Mouse (Mus musculus) thymus, adult 18-20 months (tissue): ENCODE data around the gene Gm6583.
"Not testable (repeated sequence)": the region's sequence is repeated elsewhere in the genome, so short reads cannot be mapped to it uniquely, and the experiment has no call there.

Experiments used
- DNase-seq, 2 experiments: peaks; one replicate each; pipeline ENCODE4 v3.0.0; 2022; ENCODE audit warnings: mixed read lengths in 2 of 2

Gm6583 gene

DNA sequence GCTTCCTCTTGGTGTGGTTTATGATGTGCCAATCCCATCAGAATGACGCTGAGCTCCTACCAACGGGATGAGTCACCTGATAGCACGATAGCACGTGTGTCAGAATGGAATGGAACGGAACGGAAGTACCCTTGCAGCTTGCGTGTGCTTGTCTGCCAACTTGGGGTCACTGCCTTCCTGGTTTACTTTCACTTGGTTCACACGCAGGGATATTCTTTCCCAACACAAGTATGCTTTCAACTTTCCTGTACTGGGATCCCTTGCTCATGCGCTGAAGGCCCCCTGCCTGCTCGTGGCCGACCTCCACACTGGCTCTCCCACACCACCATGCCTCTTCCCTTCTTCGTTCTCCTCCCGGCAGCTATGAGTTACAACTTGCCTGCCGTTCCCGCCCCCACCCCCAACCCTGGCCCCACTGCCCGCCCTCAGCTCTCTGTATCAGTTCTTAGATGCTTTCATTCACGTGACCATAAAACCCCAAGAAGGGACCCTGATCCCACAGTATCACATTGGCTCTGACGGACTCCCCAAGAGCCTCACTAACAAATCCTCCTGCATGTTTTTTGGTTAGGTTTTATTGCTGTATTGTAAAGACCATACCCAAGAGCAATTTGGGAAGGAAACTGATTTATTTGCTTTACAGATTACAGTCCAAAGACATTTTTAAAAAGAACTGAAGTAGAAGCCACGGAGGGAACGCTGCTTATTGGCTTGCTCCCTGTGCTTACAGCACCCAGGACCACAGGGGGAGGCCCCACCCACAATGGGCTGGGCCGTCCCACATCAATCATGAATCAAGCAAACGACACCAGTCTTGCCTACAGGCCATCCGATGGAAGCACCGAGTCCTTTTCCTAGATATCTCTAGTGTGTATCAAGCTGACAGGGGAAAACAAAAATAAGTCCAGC lies 30.9 kb downstream of the Gm6583 start:
- DNase-seq = peak; percentile 43 to 51

DNA sequence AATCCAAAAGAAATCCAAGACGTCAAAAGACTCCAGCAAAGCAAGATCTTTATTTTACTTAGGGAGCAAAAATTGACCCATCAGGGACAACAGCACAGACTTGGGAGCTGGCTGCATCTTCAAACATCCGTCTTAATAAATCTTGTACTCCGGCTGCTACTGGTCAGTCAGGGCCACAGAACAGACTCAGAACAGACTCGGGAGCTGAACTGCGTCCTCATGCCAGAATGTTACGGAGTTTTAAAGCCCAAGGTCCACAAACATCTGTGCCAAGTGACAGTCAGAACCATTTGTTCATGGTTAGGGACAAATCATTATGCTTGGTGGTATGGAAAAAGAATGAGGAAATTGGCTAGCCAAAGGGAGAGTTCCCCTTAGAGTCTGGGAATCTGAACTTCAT lies 32.6 kb downstream of the Gm6583 start:
- no peak for DNase-seq

DNA sequence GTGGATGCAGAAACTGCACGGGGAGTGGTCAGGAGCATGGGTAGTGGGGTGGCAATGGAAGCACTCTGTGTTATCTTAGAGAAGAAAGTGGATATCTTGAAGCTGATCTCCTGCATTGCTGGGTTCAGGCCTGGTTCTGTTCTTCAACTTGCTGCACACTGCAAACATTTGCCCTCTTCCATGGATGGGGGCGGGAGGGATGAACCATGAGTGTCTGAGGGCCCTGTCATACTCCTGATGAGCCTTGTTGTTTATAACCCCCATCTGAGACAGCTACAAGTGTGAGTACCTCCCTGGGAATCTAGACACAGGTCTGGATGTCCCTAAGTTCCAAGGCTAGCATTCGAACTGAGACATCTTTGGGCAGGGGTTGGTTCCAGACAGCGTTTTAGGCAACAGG lies 34.5 kb downstream of the Gm6583 start:
- DNase-seq = no peak

DNA sequence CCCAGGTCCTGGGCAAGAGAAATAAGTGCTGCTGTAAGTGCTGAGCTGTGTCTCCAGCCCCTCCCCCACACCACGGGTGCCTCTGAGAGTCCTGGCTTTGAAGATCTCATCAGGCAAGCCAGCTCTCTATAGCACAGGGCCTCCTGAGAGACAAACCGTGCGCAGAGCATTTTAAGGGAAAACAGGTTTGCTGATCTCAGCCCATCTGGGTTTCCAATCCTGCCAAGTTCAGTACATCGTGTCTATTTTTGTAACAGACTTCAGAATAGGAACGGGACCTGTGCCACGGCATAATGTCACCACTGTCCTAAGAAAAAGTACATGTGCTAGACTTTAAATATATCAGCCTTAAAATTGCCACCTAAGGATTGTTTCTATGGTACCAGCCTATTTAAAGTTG lies 34.9 kb downstream of the Gm6583 start:
- DNase-seq = no peak

DNA sequence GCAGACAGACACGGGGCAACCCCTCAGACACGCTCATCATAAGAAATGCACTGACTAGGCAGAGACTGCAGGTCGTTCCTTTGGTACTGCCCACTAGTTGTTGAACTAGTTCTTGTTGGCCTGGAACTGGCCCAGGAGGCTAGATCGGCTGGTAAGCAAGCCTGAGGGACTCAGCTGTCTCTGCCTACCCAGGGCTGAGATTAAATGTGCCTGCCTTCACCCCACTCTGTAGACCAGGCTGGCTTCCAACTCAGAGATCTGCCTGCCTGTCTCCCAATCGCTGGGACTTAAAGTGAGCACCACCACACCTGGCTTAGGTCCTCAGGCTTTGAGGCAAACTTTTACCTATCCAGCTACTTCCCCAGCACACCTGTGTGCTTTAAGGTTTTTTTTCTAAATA lies 35.5 kb downstream of the Gm6583 start:
- no peak for DNase-seq

DNA sequence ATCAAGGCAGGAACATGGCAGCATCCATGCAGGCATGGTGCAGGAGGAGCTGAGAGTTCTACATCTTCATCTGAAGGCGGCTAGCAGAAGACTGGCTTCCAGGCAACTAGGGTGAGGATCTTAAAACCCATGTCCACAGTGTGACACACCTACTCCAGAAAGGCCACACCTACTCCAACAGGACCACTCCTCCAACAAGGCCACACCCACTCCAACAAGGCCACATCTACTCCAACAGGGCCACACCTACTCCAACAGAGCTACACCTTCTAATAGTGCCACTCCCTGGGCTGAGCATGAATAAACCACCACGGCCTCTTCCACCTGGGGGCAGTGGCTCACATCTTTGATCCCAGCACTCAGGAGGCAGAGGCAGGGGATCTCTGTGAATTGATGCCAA lies 36.5 kb downstream of the Gm6583 start:
- not testable (repeated sequence) for DNase-seq

DNA sequence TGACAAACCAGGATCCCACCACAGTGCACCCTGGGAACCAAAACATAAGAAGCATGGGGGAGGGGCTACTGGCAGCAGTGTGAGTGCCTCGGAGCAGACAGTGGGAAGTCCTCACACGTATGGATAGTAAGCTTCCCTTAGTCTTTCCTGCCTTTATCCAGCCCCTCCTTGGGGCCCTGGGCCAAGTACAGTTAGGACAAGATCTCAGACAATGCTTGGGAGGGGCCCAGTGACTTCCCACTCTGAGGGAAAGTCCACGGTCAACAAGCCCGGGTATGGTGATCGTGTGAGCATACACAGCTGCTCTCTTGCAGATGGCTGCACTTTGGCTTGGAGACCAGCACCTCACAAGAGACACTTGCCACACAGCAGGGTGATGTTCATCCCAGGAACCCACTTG lies 38.5 kb downstream of the Gm6583 start:
- DNase-seq = no peak

DNA sequence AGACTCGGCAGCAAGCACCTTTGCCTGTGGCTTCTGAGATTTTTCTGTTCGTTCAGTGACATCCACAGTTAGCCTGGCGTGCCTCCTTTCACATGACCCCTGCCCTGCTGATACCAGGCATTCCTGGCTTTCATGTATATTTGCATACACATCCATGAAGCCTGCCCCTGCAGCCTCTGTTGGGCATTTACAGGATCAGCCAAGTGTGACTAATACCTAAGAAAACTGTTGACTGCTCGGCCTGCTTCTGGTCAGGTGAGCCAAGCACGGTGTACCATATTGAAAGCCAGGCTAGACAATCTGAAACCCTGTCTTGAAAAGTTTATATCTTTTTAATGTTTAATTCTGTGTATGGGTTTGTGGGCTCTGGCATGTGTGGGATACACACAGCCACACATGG lies 39.4 kb downstream of the Gm6583 start:
- DNase-seq = no peak

DNA sequence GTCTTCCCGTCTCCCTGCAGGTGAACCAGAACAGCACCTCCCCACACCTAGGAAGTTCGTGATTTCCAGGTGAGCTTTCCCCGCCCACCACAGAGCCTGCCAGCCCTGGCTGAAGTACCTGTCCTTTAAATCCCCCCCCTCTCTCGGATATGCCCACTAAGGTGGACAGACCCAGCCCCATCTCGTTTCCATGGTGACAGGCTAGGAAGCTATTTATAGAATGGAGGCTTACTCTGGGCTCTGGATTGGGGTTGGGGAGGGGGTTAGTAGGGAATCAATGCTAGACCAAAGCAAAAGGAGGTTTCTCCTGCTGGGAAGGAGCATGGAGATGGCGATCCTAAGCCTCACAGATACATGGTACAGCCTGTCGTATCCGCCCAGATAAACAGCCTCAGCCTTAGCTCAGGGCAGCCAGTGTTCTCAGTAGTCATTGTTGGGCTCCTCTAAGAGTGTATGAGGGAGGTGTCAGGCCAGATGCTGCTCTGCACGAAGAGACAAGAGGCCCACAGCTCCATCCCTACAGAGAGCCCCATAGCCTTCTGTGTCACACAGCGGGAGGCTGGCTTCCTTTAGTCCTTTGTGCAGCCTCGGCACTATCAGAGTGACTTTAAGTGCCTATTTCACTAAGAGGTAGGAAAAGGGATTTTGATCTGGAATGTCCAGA lies 42.5 kb downstream of the Gm6583 start:
- no peak for DNase-seq

DNA sequence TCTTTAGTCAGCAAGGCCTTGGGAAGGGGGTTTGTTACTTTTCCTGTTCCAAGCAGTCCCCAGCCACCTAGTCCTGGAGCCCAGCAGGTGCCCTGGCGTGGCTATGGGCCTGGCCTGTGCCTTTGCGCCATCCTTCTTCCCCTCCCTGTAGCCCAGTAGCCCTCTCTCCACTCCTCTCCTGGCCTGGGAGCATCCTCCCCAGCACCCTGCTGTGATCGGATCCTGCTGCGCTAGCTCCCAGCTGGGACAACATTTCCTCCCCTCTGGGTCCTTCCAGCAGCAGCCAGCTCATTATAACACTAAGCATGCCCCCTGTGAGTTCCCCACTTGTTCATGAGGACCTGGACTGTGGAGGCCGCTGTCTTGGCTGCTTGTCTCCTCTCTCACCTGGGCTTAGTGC lies 50.0 kb downstream of the Gm6583 start:
- no peak for DNase-seq
